Mouse (Mus musculus) liver, adult 2 months (tissue): ENCODE results near the gene Cldn7.
"Not testable (repeated sequence)": the region's sequence is repeated elsewhere in the genome, so short reads cannot be mapped to it uniquely, and the experiment has no call there.

Experiments
- CTCF ChIP-seq: fragments of 200-500 bp; IDR thresholded peaks from 2 replicates; pipeline ENCODE4 v1.5.1; 2011; ENCODE audit warnings: low read depth, low read length, control low read depth
- POLR2A ChIP-seq: fragments of 200-500 bp; IDR thresholded peaks from 2 replicates; pipeline ENCODE4 v1.6.1; 2011; ENCODE audit warnings: low read length, control low read depth; ENCODE audit not compliant: insufficient read depth; ENCODE audit errors: extremely low read depth

DNA sequence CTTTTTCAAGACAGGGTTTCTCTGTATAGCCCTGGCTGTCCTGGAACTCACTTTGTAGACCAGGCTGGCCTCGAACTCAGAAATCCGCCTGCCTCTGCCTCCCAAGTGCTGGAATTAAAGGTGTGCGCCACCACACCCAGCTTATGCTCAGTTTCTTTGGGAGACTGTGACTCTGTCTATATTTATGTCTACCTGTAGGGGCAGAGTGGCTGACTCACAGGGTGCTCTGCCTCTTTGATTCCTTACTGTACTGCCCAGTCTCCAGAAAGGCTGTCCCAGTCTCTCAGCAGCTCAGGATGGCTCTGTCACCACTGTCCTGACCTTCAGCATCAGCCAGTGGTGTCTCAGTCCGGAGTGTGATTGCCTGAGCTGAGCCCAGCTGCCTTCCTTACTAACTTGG is 9.0 kb upstream of the Cldn7 start:
- TF ChIP-seq POLR2A, CTCF: not testable (repeated sequence)
